9 mouse cellular contexts compared by ENCODE assay signal in genomic region chr2:155862573-155863300, GRCm38 (mm10). TPM values are rescaled to one million over a fixed set of nuclear protein-coding genes. Genes with fewer than 3 reads are reported as not detected.
A peak's percentile ranks its signal among the peaks of the same experiment; 100 is the strongest.
DNase-seq lines count a peak whose midpoint lies in the region; ATAC-seq and TF ChIP-seq lines count a peak whose summit lies in the region.
"Had no signal": no experiment of that assay in that cellular context is flagged by ENCODE, and none has a peak within 500 bp of the region (broad histone marks: within the 10 kb centered on the region; RNA-seq: fewer than 3 reads in every experiment).

No protein-coding gene starts in this region.

- no peaks in the 10 kb centered on the region for H3K9me3 ChIP-seq in lung, embryonic 14.5 days (ENCODE audit: low read depth, low read length)
- H3K9me3 ChIP-seq in forebrain, embryonic 16.5 days (ENCODE audit: control insufficient read depth, low read length) = no peaks in the 10 kb centered on the region

- 56% methylated on average over 13 of the region's 13 CpGs for whole genome bisulfite sequencing in lung, embryonic 14.5 days
- 80% methylated on average over 13 of the region's 13 CpGs for WGBS in lung, adult 2 months
- 51% methylated on average over 13 of the region's 13 CpGs for WGBS in forebrain, embryonic 16.5 days

- H3K27me3 ChIP-seq in lung, embryonic 14.5 days (ENCODE audit: insufficient read depth, low read length) = no peaks in the 10 kb centered on the region
- H3K27me3 ChIP-seq in forebrain, embryonic 16.5 days (replicated peaks; ENCODE audit: control insufficient read depth, insufficient read depth, low read length) = no peaks in the 10 kb centered on the region

- ATAC-seq in lung, embryonic 14.5 days (ENCODE audit: insufficient read depth) = peak; percentile 81
- peak; percentile 96 for ATAC-seq in forebrain, embryonic 16.5 days

- H3K4me3 ChIP-seq in lung, embryonic 14.5 days (ENCODE audit: low read depth, low read length) = no peak overlapping the region
- H3K4me3 ChIP-seq in lung, adult 2 months (replicated peaks; ENCODE audit: extremely low read depth, low read depth, low read length) = no peak overlapping the region
- no peak overlapping the region; the same call in 1 of the 2 replicates for H3K4me3 ChIP-seq in forebrain, embryonic 16.5 days (replicated peaks; ENCODE audit: low read length)

- H3K36me3 ChIP-seq in lung, embryonic 14.5 days (ENCODE audit: insufficient read depth) = 0 out of 2 replicates have a peak, but pooled peaks cover under 1% of the 10 kb centered on the region
- no peaks in the 10 kb centered on the region for H3K36me3 ChIP-seq in forebrain, embryonic 16.5 days (ENCODE audit: control insufficient read depth, insufficient read depth)

- no peak for TF ChIP-seq CTCF in lung, embryonic 14.5 days (IDR thresholded peaks at IDR 0.05; ENCODE audit: low read depth)
- no peak for TF ChIP-seq CTCF in lung, adult 2 months (IDR thresholded peaks at IDR 0.05; ENCODE audit: insufficient read depth, low read length)

- no peak overlapping the region for H3K9ac ChIP-seq in lung, embryonic 14.5 days
- 0 out of 2 replicates have a peak overlapping the region, but pooled peaks have one; percentile 22 for H3K9ac ChIP-seq in forebrain, embryonic 16.5 days (replicated peaks; ENCODE audit: low read depth, low read length)

- H3K27ac ChIP-seq in lung, embryonic 14.5 days (ENCODE audit: low read depth) = no peak overlapping the region
- no peak overlapping the region for H3K27ac ChIP-seq in forebrain, embryonic 16.5 days (ENCODE audit: low read length)

- DNase-seq in lung, embryonic 14.5 days = peak; percentile 61
- DNase-seq in lung, adult 2 months = no peak
- DNase-seq in kidney, postnatal 10 days = peak; percentile 67
- DNase-seq in retina, embryonic 14.5 days (ENCODE audit: low spot score) = peak; percentile 75
- no peak for DNase-seq in testis, postnatal 10 days (ENCODE audit: low spot score)
- DNase-seq in adrenal gland, postnatal 14 days = no peak
- DNase-seq in ovary, postnatal 14 days (ENCODE audit: low spot score) = no peak
- DNase-seq: heart, postnatal 14 days had no signal

- no peak for TF ChIP-seq POLR2A in lung, adult 2 months (IDR thresholded peaks at IDR 0.05; ENCODE audit: borderline replicate concordance, extremely low read depth, low read depth, low read length)

- H3K4me1 ChIP-seq in lung, embryonic 14.5 days (ENCODE audit: insufficient read depth) = no peaks in the 10 kb centered on the region
- H3K4me1 ChIP-seq in lung, adult 2 months (ENCODE audit: control insufficient read depth, insufficient read depth, low read length) = no peaks in the 10 kb centered on the region
- H3K4me1 ChIP-seq in forebrain, embryonic 16.5 days (replicated peaks; ENCODE audit: control insufficient read depth, insufficient read depth, low read length) = peaks cover 7% of the 10 kb centered on the region

- H3K4me2 ChIP-seq in lung, embryonic 14.5 days = no peak overlapping the region
- H3K4me2 ChIP-seq in forebrain, embryonic 16.5 days (ENCODE audit: low read length) = peak overlapping the region; percentile 43

RNA-seq across cellular contexts. Expression of gene Fam83c, which starts 28.1 kb away (rescaled TPM):
- polyA plus RNA-seq in lung, embryonic 14.5 days (2014; fragmentation: Nextera tagmentation; extraction: Ambion mirVana) = 0.04 and 0.11 TPM in 2 replicates
- polyA plus RNA-seq in lung, adult 2 months (2012; rRNA removed) = 0.03 and 2.1 TPM in 2 replicates
- polyA plus RNA-seq in forebrain, embryonic 16.5 days (2015; fragmentation: Nextera tagmentation; extraction: Ambion mirVana) = 0.42 and 0.70 TPM in 2 replicates
- total RNA-seq in adrenal gland, postnatal 14 days (2021) = not detected in 2 replicates
- total RNA-seq: heart, postnatal 14 days had no signal

RNA-seq across cellular contexts. Expression of gene Eif6, which starts 36.0 kb away (rescaled TPM):
- 179 and 194 TPM in 2 replicates for polyA plus RNA-seq in lung, embryonic 14.5 days (2014; fragmentation: Nextera tagmentation; extraction: Ambion mirVana)
- polyA plus RNA-seq in lung, adult 2 months (2012; rRNA removed) = 85.1 and 112 TPM in 2 replicates
- polyA plus RNA-seq in forebrain, embryonic 16.5 days (2015; fragmentation: Nextera tagmentation; extraction: Ambion mirVana) = 148 TPM in 2 replicates
- 113 and 133 TPM in 2 replicates for total RNA-seq in adrenal gland, postnatal 14 days (2021)

RNA-seq across cellular contexts. Expression of gene BC029722, which starts 43.5 kb away (rescaled TPM):
- polyA plus RNA-seq in lung, embryonic 14.5 days (2014; fragmentation: Nextera tagmentation; extraction: Ambion mirVana) = 8.9 and 9.2 TPM in 2 replicates
- 57.4 and 65.1 TPM in 2 replicates for polyA plus RNA-seq in lung, adult 2 months (2012; rRNA removed)
- polyA plus RNA-seq in forebrain, embryonic 16.5 days (2015; fragmentation: Nextera tagmentation; extraction: Ambion mirVana) = 31.0 and 35.2 TPM in 2 replicates
- 81.1 and 87.2 TPM in 2 replicates for total RNA-seq in adrenal gland, postnatal 14 days (2021)

Comparison
In these comparisons a context has a peak if more than half of its experiments do, and no peak if none do; other contexts are left out.
1. DNase-seq: peak in lung, embryonic 14.5 days (single experiment), kidney, postnatal 10 days (single experiment) and retina, embryonic 14.5 days (single experiment); none in lung, adult 2 months (single experiment), testis, postnatal 10 days (single experiment), adrenal gland, postnatal 14 days (single experiment) and ovary, postnatal 14 days (single experiment).